ENCODE assay signal across 8 mouse cellular contexts in the genomic region with DNA sequence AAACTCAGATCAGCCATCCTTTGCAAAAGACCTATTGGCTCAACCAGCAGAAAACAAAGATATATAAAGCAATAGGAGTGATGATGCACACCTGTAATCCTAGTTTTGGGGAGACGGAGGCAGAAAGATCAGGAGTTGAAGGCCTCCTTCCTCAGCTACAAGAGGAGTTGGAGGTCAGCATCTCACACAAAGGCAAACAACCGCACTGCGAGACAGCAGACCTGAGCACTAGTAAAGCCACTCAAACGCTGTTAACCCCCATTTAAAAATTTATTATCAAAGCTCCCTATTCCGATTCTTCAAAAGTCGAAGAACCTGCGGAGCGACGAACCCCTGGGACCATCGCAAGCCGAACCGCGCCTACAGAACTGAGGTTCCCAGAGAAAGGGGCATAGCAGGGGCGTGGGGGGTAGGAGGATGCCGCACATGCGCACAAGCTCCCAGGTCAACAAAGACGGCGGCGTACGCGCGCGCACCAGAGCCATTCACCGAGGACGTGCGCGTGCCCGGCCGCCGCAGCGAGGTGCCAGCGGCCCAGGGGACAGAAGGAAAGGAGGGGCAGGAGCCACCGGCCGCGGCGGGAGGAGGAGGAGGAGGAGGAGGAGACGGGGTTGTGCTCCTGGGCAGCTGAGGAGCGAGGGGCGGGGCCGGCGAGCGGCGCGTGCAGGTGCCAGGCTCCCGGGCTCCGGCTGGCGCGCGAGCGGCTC. TPM values are rescaled to one million over a fixed set of nuclear protein-coding genes. Genes with fewer than 3 reads are reported as not detected.
DNase-seq lines count a peak whose midpoint lies in the region; ATAC-seq and TF ChIP-seq lines count a peak whose summit lies in the region.

No protein-coding gene starts in this region.

- peak overlapping the region; percentile 57 for H3K4me2 ChIP-seq in embryonic facial prominence, embryonic 14.5 days (ENCODE audit: low read depth, low read length)
- H3K4me2 ChIP-seq in limb, embryonic 14.5 days (replicated peaks; ENCODE audit: low read depth, low read length, severe bottlenecking): peak overlapping the region; percentile 79
- H3K4me2 ChIP-seq in midbrain, postnatal 0 days (ENCODE audit: low read depth, low read length, poor library complexity, severe bottlenecking): peak overlapping the region; percentile 75

- DNase-seq in 3T3-L1 (ENCODE audit: low read depth, low spot score): peak; percentile 94
- DNase-seq in adrenal gland, postnatal 4 days (ENCODE audit: low spot score in 2 of 2): peak; percentile 89
- peak; percentile 96 for DNase-seq in embryonic facial prominence, embryonic 14.5 days (ENCODE audit: low spot score)
- DNase-seq in heart, adult 8-10 months (ENCODE audit: low spot score): peak; percentile 91
- DNase-seq in kidney, adult 9 months: peak; percentile 97
- peak; percentile 96 for DNase-seq in limb, embryonic 14.5 days (ENCODE audit: low spot score)
- peak; percentile 97 for DNase-seq in midbrain, postnatal 0 days (ENCODE audit: low spot score)
- peak; percentile 86 to 91 for DNase-seq in spleen, postnatal 14 days (ENCODE audit: low spot score in 2 of 2)

- H3K27me3 ChIP-seq in embryonic facial prominence, embryonic 14.5 days (replicated peaks; ENCODE audit: control insufficient read depth, insufficient read depth, low read length): no peaks in the 10 kb centered on the region
- no peaks in the 10 kb centered on the region for H3K27me3 ChIP-seq in limb, embryonic 14.5 days (ENCODE audit: control insufficient read depth, insufficient read depth, low read length)
- no peaks in the 10 kb centered on the region for H3K27me3 ChIP-seq in midbrain, postnatal 0 days (ENCODE audit: insufficient read depth, low read length)

- H3K27ac ChIP-seq in embryonic facial prominence, embryonic 14.5 days (replicated peaks; ENCODE audit: low read depth, low read length): peak overlapping the region; percentile 95
- peak overlapping the region; percentile 95 for H3K27ac ChIP-seq in limb, embryonic 14.5 days (replicated peaks; ENCODE audit: low read depth, low read length)
- peak overlapping the region; percentile 98 for H3K27ac ChIP-seq in midbrain, postnatal 0 days (ENCODE audit: low read depth, low read length)

- under 1% methylated on average over 36 of the region's 50 CpGs for WGBS in embryonic facial prominence, embryonic 14.5 days
- WGBS in limb, embryonic 14.5 days: under 1% methylated on average over 34 of the region's 50 CpGs
- under 1% methylated on average over 38 of the region's 50 CpGs for WGBS in midbrain, postnatal 0 days

- peaks cover 21% of the 10 kb centered on the region for H3K4me1 ChIP-seq in embryonic facial prominence, embryonic 14.5 days (ENCODE audit: control insufficient read depth, insufficient read depth, low read length)
- peaks cover 12% of the 10 kb centered on the region for H3K4me1 ChIP-seq in limb, embryonic 14.5 days (ENCODE audit: control insufficient read depth, insufficient read depth, low read length)
- peaks cover 10% of the 10 kb centered on the region for H3K4me1 ChIP-seq in midbrain, postnatal 0 days (ENCODE audit: insufficient read depth, low read length)

- no peaks in the 10 kb centered on the region; the same call in 1 of the 2 replicates for H3K36me3 ChIP-seq in embryonic facial prominence, embryonic 14.5 days (ENCODE audit: control insufficient read depth, insufficient read depth, low read length)
- H3K36me3 ChIP-seq in limb, embryonic 14.5 days (ENCODE audit: control insufficient read depth, insufficient read depth, low read length): no peaks in the 10 kb centered on the region
- H3K36me3 ChIP-seq in midbrain, postnatal 0 days (ENCODE audit: insufficient read depth, low read length): no peaks in the 10 kb centered on the region

- peak; percentile 89; the same call in 1 of the 2 replicates for TF ChIP-seq POLR2A in limb, embryonic 14.5 days (IDR thresholded peaks at IDR 0.05; ENCODE audit: borderline replicate concordance, extremely low read depth, insufficient read depth, insufficient read length)

- peak; percentile 93 for ATAC-seq in embryonic facial prominence, embryonic 14.5 days (ENCODE audit: low read depth)
- peak; percentile 90 for ATAC-seq in limb, embryonic 14.5 days (ENCODE audit: low FRiP score, low read depth)
- ATAC-seq in midbrain, postnatal 0 days (ENCODE audit: low FRiP score): peak; percentile 90

- TF ChIP-seq CTCF in midbrain, postnatal 0 days (IDR thresholded peaks at IDR 0.05): no peak

- H3K9ac ChIP-seq in embryonic facial prominence, embryonic 14.5 days (ENCODE audit: low read depth, low read length): peak overlapping the region; percentile 96
- peak overlapping the region; percentile 90 for H3K9ac ChIP-seq in limb, embryonic 14.5 days (ENCODE audit: low read depth, low read length, severe bottlenecking)
- H3K9ac ChIP-seq in midbrain, postnatal 0 days (replicated peaks; ENCODE audit: low read length, poor library complexity, severe bottlenecking): peak overlapping the region; percentile 98

- H3K9me3 ChIP-seq in embryonic facial prominence, embryonic 14.5 days (ENCODE audit: control insufficient read depth, low read length): no peaks in the 10 kb centered on the region
- H3K9me3 ChIP-seq in limb, embryonic 14.5 days (ENCODE audit: control insufficient read depth, low read length): no peaks in the 10 kb centered on the region
- no peaks in the 10 kb centered on the region for H3K9me3 ChIP-seq in midbrain, postnatal 0 days (ENCODE audit: low read length)

- H3K4me3 ChIP-seq in embryonic facial prominence, embryonic 14.5 days (ENCODE audit: low read depth, low read length): peak overlapping the region; percentile 88
- peak overlapping the region; percentile 95 for H3K4me3 ChIP-seq in limb, embryonic 14.5 days (replicated peaks; ENCODE audit: low read length)
- H3K4me3 ChIP-seq in midbrain, postnatal 0 days (ENCODE audit: low read depth, low read length): peak overlapping the region; percentile 97

RNA-seq across cellular contexts. Expression of a gene that starts 0.4 kb away (rescaled TPM):
- total RNA-seq in adrenal gland, postnatal 4 days (2021): 10 to 100 TPM; 38.2 to 39.0 TPM
- polyA plus RNA-seq in embryonic facial prominence, embryonic 14.5 days (2014; fragmentation: Nextera tagmentation; extraction: Ambion mirVana): 23.3 and 24.9 TPM in 2 replicates
- total RNA-seq in heart, adult 8-10 months (2022): 10 to 100 TPM; 25.0 to 31.7 (median 27.7) TPM
- 23.7 and 24.0 TPM in 2 replicates for polyA plus RNA-seq in limb, embryonic 14.5 days (2012; rRNA removed)
- 28.3 and 32.4 TPM in 2 replicates for polyA plus RNA-seq in limb, embryonic 14.5 days (2014; fragmentation: Nextera tagmentation; extraction: Ambion mirVana)
- total RNA-seq in midbrain, postnatal 0 days (2014; rRNA removed): 121 and 158 TPM in 2 replicates
- 22.9 and 27.4 TPM in 2 replicates for polyA plus RNA-seq in midbrain, postnatal 0 days (2015; fragmentation: Nextera tagmentation; extraction: Ambion mirVana)

RNA-seq across cellular contexts. Expression of a gene that starts 14.6 kb away (rescaled TPM):
- total RNA-seq in adrenal gland, postnatal 4 days (2021): 100 to 1,000 TPM; 105 to 107 TPM
- 174 and 186 TPM in 2 replicates for polyA plus RNA-seq in embryonic facial prominence, embryonic 14.5 days (2014; fragmentation: Nextera tagmentation; extraction: Ambion mirVana)
- total RNA-seq in heart, adult 8-10 months (2022): 10 to 100 TPM; 37.8 to 53.1 (median 42.6) TPM
- 99.4 and 130 TPM in 2 replicates for polyA plus RNA-seq in limb, embryonic 14.5 days (2012; rRNA removed)
- polyA plus RNA-seq in limb, embryonic 14.5 days (2014; fragmentation: Nextera tagmentation; extraction: Ambion mirVana): 184 and 204 TPM in 2 replicates
- total RNA-seq in midbrain, postnatal 0 days (2014; rRNA removed): 64.0 and 68.0 TPM in 2 replicates
- 228 and 230 TPM in 2 replicates for polyA plus RNA-seq in midbrain, postnatal 0 days (2015; fragmentation: Nextera tagmentation; extraction: Ambion mirVana)

RNA-seq across cellular contexts. Expression of a gene that starts 43.1 kb away (rescaled TPM):
- 10 to 100 TPM; 88.3 to 94.1 TPM for total RNA-seq in adrenal gland, postnatal 4 days (2021)
- polyA plus RNA-seq in embryonic facial prominence, embryonic 14.5 days (2014; fragmentation: Nextera tagmentation; extraction: Ambion mirVana): 94.9 and 102 TPM in 2 replicates
- total RNA-seq in heart, adult 8-10 months (2022): 10 to 100 TPM; 59.3 to 63.2 (median 61.2) TPM
- polyA plus RNA-seq in limb, embryonic 14.5 days (2012; rRNA removed): 73.6 and 75.0 TPM in 2 replicates
- polyA plus RNA-seq in limb, embryonic 14.5 days (2014; fragmentation: Nextera tagmentation; extraction: Ambion mirVana): 97.1 and 98.9 TPM in 2 replicates
- total RNA-seq in midbrain, postnatal 0 days (2014; rRNA removed): 45.5 and 54.4 TPM in 2 replicates
- 36.8 and 37.5 TPM in 2 replicates for polyA plus RNA-seq in midbrain, postnatal 0 days (2015; fragmentation: Nextera tagmentation; extraction: Ambion mirVana)

RNA-seq across cellular contexts. Expression of a gene that starts 57.0 kb away (rescaled TPM):
- total RNA-seq in adrenal gland, postnatal 4 days (2021): 10 to 100 TPM; 23.2 to 25.9 TPM
- polyA plus RNA-seq in embryonic facial prominence, embryonic 14.5 days (2014; fragmentation: Nextera tagmentation; extraction: Ambion mirVana): 35.0 and 38.4 TPM in 2 replicates
- total RNA-seq in heart, adult 8-10 months (2022): 10 to 100 TPM in 2 of 4 experiments, 1 to 10 TPM in 2; 8.3 to 10.9 (median 9.9) TPM
- polyA plus RNA-seq in limb, embryonic 14.5 days (2012; rRNA removed): 38.8 and 43.8 TPM in 2 replicates
- 36.4 and 41.1 TPM in 2 replicates for polyA plus RNA-seq in limb, embryonic 14.5 days (2014; fragmentation: Nextera tagmentation; extraction: Ambion mirVana)
- 16.7 and 19.1 TPM in 2 replicates for total RNA-seq in midbrain, postnatal 0 days (2014; rRNA removed)
- 23.5 and 24.5 TPM in 2 replicates for polyA plus RNA-seq in midbrain, postnatal 0 days (2015; fragmentation: Nextera tagmentation; extraction: Ambion mirVana)

Comparison
In these comparisons a context has a peak if more than half of its experiments do, and no peak if none do; other contexts are left out.
1. Peak in every context shown above with its lines: DNase-seq, ATAC-seq, H3K4me3 ChIP-seq and H3K27ac ChIP-seq.